Mouse (Mus musculus): ENCODE measurements at regions not wholly inside any gene's neighbourhood (a gene's known extent, or its start where the extent isn't known, plus 50 kb on each side); places are given as distances from the start of the nearest gene placed in this dataset.
A peak's percentile ranks its signal among the peaks of the same experiment; 100 is the strongest.

DNA sequence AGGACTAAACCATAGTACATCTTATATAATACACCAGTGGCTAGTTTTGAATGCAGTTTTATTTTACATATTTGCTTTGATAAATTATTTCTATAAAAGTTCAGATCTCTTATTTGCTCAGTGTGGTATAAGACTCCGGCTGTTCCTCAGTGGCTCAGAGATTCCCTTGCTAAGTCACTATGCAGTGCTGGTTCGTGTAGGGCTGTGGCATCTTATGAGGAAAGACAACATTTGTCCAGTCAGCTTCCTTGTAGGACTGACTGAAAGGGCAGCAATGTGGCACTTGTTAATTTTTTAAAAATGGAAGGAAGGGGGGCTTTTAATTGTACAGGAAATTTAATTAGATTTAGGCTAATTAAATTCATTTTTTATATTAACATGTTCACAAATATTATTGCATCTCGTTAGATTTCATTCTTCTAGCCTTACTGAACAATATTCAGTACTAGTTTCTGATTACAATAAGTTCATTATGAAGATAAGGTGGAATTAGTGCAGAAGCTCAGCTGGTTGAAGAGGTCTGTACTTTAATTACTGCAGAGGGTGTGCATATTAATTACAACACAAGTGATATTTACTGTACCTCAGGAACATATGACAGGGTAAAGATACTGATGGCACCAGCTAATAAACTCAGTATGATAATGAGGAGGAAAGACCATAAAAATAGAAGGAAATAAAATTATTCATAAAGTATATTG is 200.3 kb upstream of the Vrk2 start:
- Histone ChIP-seq H3K27me3 (ENCODE audit: control insufficient read depth, insufficient read depth, low read length) (no peaks in the 10 kb centered on the region), H3K4me1 (replicated peaks; ENCODE audit: control insufficient read depth, insufficient read depth, low read length) (no peaks in the 10 kb centered on the region), H3K36me3 (replicated peaks; ENCODE audit: control insufficient read depth, insufficient read depth) (no peaks in the 10 kb centered on the region), H3K9ac (no peak overlapping the region), H3K4me2 (replicated peaks) (no peak overlapping the region), H3K9me3 (ENCODE audit: control insufficient read depth, low read length) (no peaks in the 10 kb centered on the region), H3K4me3 (replicated peaks; ENCODE audit: low read length) (no peak overlapping the region), H3K27ac (no peak overlapping the region)
- DNase-seq (ENCODE audit: low spot score) (no peak), ATAC-seq (ENCODE audit: low FRiP score) (no peak)
- 69% methylated on average over 3 of the region's 3 CpGs for WGBS

DNA sequence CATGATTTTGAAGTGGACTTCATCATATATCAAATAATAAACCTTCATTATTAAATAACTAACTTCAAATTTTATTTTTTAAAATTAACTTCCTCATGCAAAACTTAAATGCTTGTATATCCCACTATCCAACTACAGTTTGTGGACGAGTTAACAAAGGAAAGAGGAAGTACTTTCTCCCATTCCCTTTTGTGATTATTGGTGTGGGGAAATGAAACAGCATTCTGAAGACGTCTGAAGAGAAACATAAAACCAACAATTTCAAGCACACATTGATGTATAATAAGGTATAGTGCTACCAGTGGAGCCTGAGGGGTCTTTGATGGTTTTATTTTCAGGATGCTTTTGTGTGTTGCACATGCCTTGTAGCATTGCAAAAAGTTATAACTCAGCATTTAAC is 195.5 kb upstream of the Vrk2 start:
- no peaks in the 10 kb centered on the region for H3K4me1 ChIP-seq (replicated peaks; ENCODE audit: control insufficient read depth, insufficient read depth, low read length)
- DNase-seq (ENCODE audit: low spot score), result no peak
- H3K9ac ChIP-seq, result no peak overlapping the region
- H3K4me2 ChIP-seq (replicated peaks), result no peak overlapping the region
- no peak overlapping the region for H3K27ac ChIP-seq
- no peaks in the 10 kb centered on the region for H3K9me3 ChIP-seq (ENCODE audit: control insufficient read depth, low read length)
- H3K27me3 ChIP-seq (ENCODE audit: control insufficient read depth, insufficient read depth, low read length), result no peaks in the 10 kb centered on the region
- ATAC-seq (ENCODE audit: low FRiP score), result no peak
- 71% methylated on average over 2 of the region's 2 CpGs for WGBS
- H3K4me3 ChIP-seq (replicated peaks; ENCODE audit: low read length), result no peak overlapping the region
- no peaks in the 10 kb centered on the region for H3K36me3 ChIP-seq (replicated peaks; ENCODE audit: control insufficient read depth, insufficient read depth)

DNA sequence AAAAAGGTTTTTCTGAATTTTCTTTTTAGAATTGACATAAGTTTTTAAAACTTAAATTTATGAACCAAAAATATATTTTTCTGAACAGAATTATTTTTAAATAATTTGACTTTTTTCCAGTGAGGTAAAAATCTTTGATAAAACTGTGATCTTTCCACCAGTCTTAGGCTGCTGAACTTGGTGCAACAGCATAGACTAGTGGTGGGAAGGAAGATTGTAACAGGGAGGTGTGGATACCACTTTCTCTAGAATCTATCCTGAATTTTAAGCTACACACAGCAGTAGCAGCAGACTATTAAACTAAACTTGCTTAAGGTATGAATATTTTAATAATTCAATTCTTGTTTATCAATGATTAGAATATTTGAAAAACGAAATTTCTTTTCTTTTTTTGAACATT is 191.4 kb upstream of the Vrk2 start:
- DNase-seq (ENCODE audit: low spot score) (peak; percentile 61), ATAC-seq (ENCODE audit: low FRiP score) (peak; percentile 79; the same call in 1 of the 2 replicates)
- WGBS, result 12% methylated on average over 1 of the region's 1 CpGs
- Histone ChIP-seq H3K36me3 (replicated peaks; ENCODE audit: control insufficient read depth, insufficient read depth) (no peaks in the 10 kb centered on the region), H3K27ac (no peak overlapping the region), H3K4me2 (replicated peaks) (no peak overlapping the region), H3K4me3 (replicated peaks; ENCODE audit: low read length) (no peak overlapping the region), H3K4me1 (replicated peaks; ENCODE audit: control insufficient read depth, insufficient read depth, low read length) (no peaks in the 10 kb centered on the region), H3K9me3 (ENCODE audit: control insufficient read depth, low read length) (no peaks in the 10 kb centered on the region), H3K9ac (no peak overlapping the region), H3K27me3 (ENCODE audit: control insufficient read depth, insufficient read depth, low read length) (no peaks in the 10 kb centered on the region)

DNA sequence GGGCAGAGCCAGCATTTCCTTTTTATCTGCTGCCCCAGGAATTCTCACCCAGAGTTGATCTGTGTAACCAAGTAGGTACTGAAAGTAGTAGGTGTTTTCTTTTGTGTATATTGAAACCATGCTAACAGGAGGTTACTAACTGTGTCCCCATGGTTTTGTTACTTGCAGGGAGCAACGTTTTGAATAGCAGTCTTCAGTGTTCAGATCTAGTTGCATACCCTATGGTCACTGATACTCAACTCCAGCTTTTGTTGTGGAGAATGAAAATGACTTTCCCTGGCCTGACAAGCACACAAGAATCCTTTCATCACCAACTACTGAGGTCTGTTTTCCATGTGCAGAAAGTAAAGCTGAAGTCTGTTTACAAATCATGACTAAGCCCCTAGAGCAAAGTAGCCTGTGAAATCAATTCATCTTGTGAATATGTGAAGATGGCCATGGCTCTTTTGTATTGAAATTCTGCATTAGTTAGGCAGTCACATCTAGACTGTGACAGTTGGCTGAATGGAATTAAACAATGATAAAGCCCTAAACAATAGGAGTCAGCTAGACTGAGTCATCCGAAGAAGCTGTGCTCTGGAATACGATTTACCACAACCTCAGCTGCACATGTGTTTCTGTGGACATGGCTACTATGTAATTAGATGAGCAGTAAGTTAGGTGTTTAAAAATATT is 179.5 kb upstream of the Vrk2 start:
- Histone ChIP-seq H3K36me3 (replicated peaks; ENCODE audit: control insufficient read depth, insufficient read depth) (no peaks in the 10 kb centered on the region), H3K4me3 (replicated peaks; ENCODE audit: low read length) (no peak overlapping the region), H3K9me3 (ENCODE audit: control insufficient read depth, low read length) (no peaks in the 10 kb centered on the region), H3K4me2 (replicated peaks) (no peak overlapping the region), H3K27me3 (ENCODE audit: control insufficient read depth, insufficient read depth, low read length) (no peaks in the 10 kb centered on the region), H3K9ac (no peak overlapping the region), H3K27ac (no peak overlapping the region), H3K4me1 (replicated peaks; ENCODE audit: control insufficient read depth, insufficient read depth, low read length) (peaks cover 8% of the 10 kb centered on the region)
- 5% methylated on average over 3 of the region's 3 CpGs for WGBS
- DNase-seq (ENCODE audit: low spot score) (no peak), ATAC-seq (ENCODE audit: low FRiP score) (peak; percentile 64; the same call in 1 of the 2 replicates)

DNA sequence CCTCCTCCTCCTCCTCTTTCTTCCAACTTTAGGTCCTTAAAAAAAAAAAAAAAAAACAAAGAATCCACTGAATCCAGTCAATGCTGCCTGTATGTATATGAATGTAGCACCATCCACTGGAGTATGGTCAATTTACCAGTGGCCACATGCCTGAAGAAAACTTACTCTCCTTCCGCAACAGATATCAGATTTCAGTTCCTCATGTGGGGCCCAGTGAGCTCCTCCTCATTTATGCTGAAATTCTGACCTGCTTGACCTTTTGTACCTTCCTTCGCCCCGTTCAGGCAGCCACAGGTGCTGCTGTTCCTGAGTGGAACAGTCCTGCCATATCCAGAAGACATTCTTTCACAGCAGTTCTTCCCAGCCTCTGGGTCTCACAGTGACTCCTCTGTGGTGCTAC is 161.8 kb upstream of the Vrk2 start:
- ATAC-seq (ENCODE audit: low FRiP score), result no peak
- WGBS, result 73% methylated on average over 3 of the region's 3 CpGs

DNA sequence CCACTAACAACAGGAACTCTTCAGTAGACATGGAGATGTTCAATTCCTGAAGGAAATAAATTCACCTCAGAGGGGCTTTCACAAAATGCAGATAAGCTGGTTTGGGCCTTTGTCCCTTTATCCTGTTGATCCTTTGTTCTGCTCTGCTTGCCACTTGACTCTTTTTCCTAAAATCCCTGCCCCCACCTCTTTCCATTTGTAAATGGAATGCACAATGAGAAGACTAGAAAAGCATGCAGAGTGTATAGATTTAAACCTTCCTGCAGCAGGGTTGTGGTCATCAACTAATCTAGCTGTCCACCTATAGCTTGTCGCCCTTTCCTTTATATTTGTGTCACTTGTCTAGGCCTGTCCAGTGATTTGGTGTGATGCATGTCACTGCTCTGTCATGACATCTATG is 159.8 kb upstream of the Vrk2 start:
- no peaks in the 10 kb centered on the region for H3K9me3 ChIP-seq (ENCODE audit: control insufficient read depth, low read length)
- H3K9ac ChIP-seq, result no peak overlapping the region
- no peaks in the 10 kb centered on the region for H3K4me1 ChIP-seq (replicated peaks; ENCODE audit: control insufficient read depth, insufficient read depth, low read length)
- no peak overlapping the region for H3K27ac ChIP-seq
- DNase-seq (ENCODE audit: low spot score) (no peak), ATAC-seq (ENCODE audit: low FRiP score) (no peak)
- 40% methylated on average over 1 of the region's 1 CpGs for WGBS
- no peak overlapping the region for H3K4me3 ChIP-seq (replicated peaks; ENCODE audit: low read length)
- no peaks in the 10 kb centered on the region for H3K36me3 ChIP-seq (replicated peaks; ENCODE audit: control insufficient read depth, insufficient read depth)
- H3K27me3 ChIP-seq (ENCODE audit: control insufficient read depth, insufficient read depth, low read length), result no peaks in the 10 kb centered on the region
- no peak overlapping the region for H3K4me2 ChIP-seq (replicated peaks)

More for the DNA sequence above, 161.8 kb upstream of the Vrk2 start:
- Histone ChIP-seq H3K4me2 (replicated peaks) (no peak overlapping the region), H3K36me3 (replicated peaks; ENCODE audit: control insufficient read depth, insufficient read depth) (no peaks in the 10 kb centered on the region), H3K9ac (no peak overlapping the region), H3K27me3 (ENCODE audit: control insufficient read depth, insufficient read depth, low read length) (no peaks in the 10 kb centered on the region), H3K4me3 (replicated peaks; ENCODE audit: low read length) (no peak overlapping the region), H3K27ac (no peak overlapping the region), H3K4me1 (replicated peaks; ENCODE audit: control insufficient read depth, insufficient read depth, low read length) (no peaks in the 10 kb centered on the region), H3K9me3 (ENCODE audit: control insufficient read depth, low read length) (no peaks in the 10 kb centered on the region)
- no peak for DNase-seq (ENCODE audit: low spot score)

DNA sequence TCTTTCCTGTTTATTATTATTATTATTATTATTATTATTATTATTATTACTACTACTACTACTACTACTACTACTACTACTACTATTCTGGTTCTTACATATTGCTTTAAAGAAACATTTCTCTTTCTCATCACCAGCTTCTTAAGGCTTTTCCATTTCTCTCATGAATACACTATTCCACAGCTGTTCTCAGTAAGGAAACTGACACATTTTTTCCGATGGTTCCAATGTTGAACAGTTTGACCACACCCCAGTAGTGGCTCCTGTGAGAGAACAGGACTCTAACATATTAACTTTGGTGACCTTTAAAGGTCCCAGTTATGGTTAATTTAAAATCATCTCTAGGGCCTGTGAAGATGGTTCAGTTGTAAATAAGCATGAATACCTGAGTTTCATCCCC is 148.4 kb upstream of the Vrk2 start:
- no peak overlapping the region for H3K9ac ChIP-seq
- 97% methylated on average over 1 of the region's 1 CpGs for WGBS
- no peak overlapping the region for H3K4me2 ChIP-seq (replicated peaks)
- no peaks in the 10 kb centered on the region for H3K36me3 ChIP-seq (replicated peaks; ENCODE audit: control insufficient read depth, insufficient read depth)
- ATAC-seq (ENCODE audit: low FRiP score) (no peak), DNase-seq (ENCODE audit: low spot score) (no peak)
- no peak overlapping the region for H3K27ac ChIP-seq
- H3K27me3 ChIP-seq (ENCODE audit: control insufficient read depth, insufficient read depth, low read length), result no peaks in the 10 kb centered on the region
- H3K9me3 ChIP-seq (ENCODE audit: control insufficient read depth, low read length), result peaks cover 13% of the 10 kb centered on the region; the same call in 1 of the 2 replicates
- H3K4me3 ChIP-seq (replicated peaks; ENCODE audit: low read length), result no peak overlapping the region
- H3K4me1 ChIP-seq (replicated peaks; ENCODE audit: control insufficient read depth, insufficient read depth, low read length), result no peaks in the 10 kb centered on the region

DNA sequence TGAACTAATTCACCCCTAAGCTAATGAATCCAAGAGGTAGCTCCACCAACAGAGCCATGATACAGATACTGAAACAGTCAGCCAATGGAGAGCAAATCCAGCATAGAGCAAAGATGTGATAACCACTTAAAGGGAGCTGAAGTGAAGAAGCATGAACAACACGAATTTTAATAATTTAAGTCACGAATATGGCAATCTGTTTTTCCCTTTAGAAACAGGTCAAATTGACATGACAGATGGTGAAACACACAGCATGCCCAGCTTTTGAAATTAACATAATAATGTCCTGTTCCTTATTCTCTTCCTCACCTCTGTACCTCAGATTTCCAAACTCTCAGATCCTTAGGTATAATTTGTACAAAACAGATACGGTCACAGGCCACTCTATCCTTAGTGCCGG is 145.9 kb upstream of the Vrk2 start:
- no peaks in the 10 kb centered on the region for H3K27me3 ChIP-seq (ENCODE audit: control insufficient read depth, insufficient read depth, low read length)
- no peak overlapping the region for H3K27ac ChIP-seq
- H3K36me3 ChIP-seq (replicated peaks; ENCODE audit: control insufficient read depth, insufficient read depth), result no peaks in the 10 kb centered on the region
- H3K4me2 ChIP-seq (replicated peaks), result no peak overlapping the region
- peaks cover 6% of the 10 kb centered on the region; the same call in 1 of the 2 replicates for H3K9me3 ChIP-seq (ENCODE audit: control insufficient read depth, low read length)
- 62% methylated on average over 4 of the region's 4 CpGs for WGBS
- H3K4me1 ChIP-seq (replicated peaks; ENCODE audit: control insufficient read depth, insufficient read depth, low read length), result no peaks in the 10 kb centered on the region
- H3K4me3 ChIP-seq (replicated peaks; ENCODE audit: low read length), result no peak overlapping the region
- no peak for ATAC-seq (ENCODE audit: low FRiP score)
- no peak overlapping the region for H3K9ac ChIP-seq
- no peak for DNase-seq (ENCODE audit: low spot score)

DNA sequence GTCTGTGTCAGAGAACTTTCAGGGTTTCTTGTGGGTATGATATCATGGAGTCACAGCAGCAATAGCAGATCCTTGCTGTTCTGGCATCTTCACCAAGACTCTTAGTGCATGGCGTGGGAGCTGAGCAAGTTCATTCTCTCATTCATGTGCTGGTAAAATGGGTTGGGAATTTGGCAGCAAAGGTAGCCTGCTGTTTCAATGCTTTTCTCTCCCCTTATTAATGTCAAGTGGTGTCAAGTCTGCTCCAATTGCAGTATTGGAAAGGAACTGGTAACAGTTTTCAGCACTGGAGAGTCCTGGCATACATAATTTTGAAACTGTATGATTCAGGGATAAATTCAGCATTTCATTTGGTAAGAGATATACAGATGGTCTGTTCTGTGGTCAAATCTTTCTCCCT is 133.2 kb upstream of the Vrk2 start:
- Histone ChIP-seq H3K27me3 (ENCODE audit: control insufficient read depth, insufficient read depth, low read length) (no peaks in the 10 kb centered on the region), H3K27ac (no peak overlapping the region), H3K36me3 (replicated peaks; ENCODE audit: control insufficient read depth, insufficient read depth) (no peaks in the 10 kb centered on the region), H3K4me3 (replicated peaks; ENCODE audit: low read length) (no peak overlapping the region), H3K9me3 (ENCODE audit: control insufficient read depth, low read length) (no peaks in the 10 kb centered on the region), H3K4me1 (replicated peaks; ENCODE audit: control insufficient read depth, insufficient read depth, low read length) (no peaks in the 10 kb centered on the region), H3K9ac (no peak overlapping the region), H3K4me2 (replicated peaks) (no peak overlapping the region)
- 88% methylated on average over 1 of the region's 1 CpGs for WGBS
- ATAC-seq (ENCODE audit: low FRiP score), result no peak
- DNase-seq (ENCODE audit: low spot score), result no peak

All from hindbrain, embryonic 14.5 days (tissue).